ENCODE assay signal across 9 mouse cellular contexts in genomic region chr12:70113351-70113750, GRCm38 (mm10). TPM values are rescaled to one million over a fixed set of nuclear protein-coding genes. Genes with fewer than 3 reads are reported as not detected.
DNase-seq lines count a peak whose midpoint lies in the region; ATAC-seq and TF ChIP-seq lines count a peak whose summit lies in the region.
"Had no signal": no experiment of that assay in that cellular context is flagged by ENCODE, and none has a peak within 500 bp of the region (broad histone marks: within the 10 kb centered on the region; RNA-seq: fewer than 3 reads in every experiment).

Nin (minus strand) TSS chr12:70113717.

- TF ChIP-seq CTCF in intestine, postnatal 0 days (IDR thresholded peaks at IDR 0.05; ENCODE audit: low read depth), result no peak
- TF ChIP-seq CTCF in hindbrain, postnatal 0 days (IDR thresholded peaks at IDR 0.05; ENCODE audit: low read depth), result no peak
- no peak for TF ChIP-seq CTCF in midbrain, postnatal 0 days (IDR thresholded peaks at IDR 0.05)

- peak within 1 kb of the TSS; percentile 91; the same call in 1 of the 2 replicates for H3K4me2 ChIP-seq in intestine, embryonic 15.5 days (replicated peaks)
- H3K4me2 ChIP-seq in intestine, postnatal 0 days (replicated peaks; ENCODE audit: low read depth), result no peak within 1 kb of the TSS
- H3K4me2 ChIP-seq in forebrain, embryonic 16.5 days (ENCODE audit: low read length), result peak within 1 kb of the TSS; percentile 65
- 0 out of 2 replicates have a peak within 1 kb of the TSS, but pooled peaks have one; percentile 97 for H3K4me2 ChIP-seq in hindbrain, postnatal 0 days (ENCODE audit: low read depth, low read length)
- H3K4me2 ChIP-seq in midbrain, postnatal 0 days (ENCODE audit: low read depth, low read length, poor library complexity, severe bottlenecking), result no peak within 1 kb of the TSS

- peaks cover 8% of the 10 kb centered on the region for H3K4me1 ChIP-seq in intestine, embryonic 15.5 days (replicated peaks)
- H3K4me1 ChIP-seq in intestine, postnatal 0 days (replicated peaks; ENCODE audit: control insufficient read depth, insufficient read depth, low read length), result peaks cover 10% of the 10 kb centered on the region; the same call in 1 of the 2 replicates
- peaks cover 13% of the 10 kb centered on the region for H3K4me1 ChIP-seq in forebrain, embryonic 16.5 days (replicated peaks; ENCODE audit: control insufficient read depth, insufficient read depth, low read length)
- peaks cover 14% of the 10 kb centered on the region for H3K4me1 ChIP-seq in hindbrain, postnatal 0 days (ENCODE audit: insufficient read depth, low read length)
- peaks cover 2% of the 10 kb centered on the region; the same call in 1 of the 2 replicates for H3K4me1 ChIP-seq in midbrain, postnatal 0 days (ENCODE audit: insufficient read depth, low read length)

- no peaks in the 10 kb centered on the region for H3K36me3 ChIP-seq in intestine, embryonic 15.5 days
- H3K36me3 ChIP-seq in intestine, postnatal 0 days (ENCODE audit: control insufficient read depth, insufficient read depth), result no peaks in the 10 kb centered on the region
- no peaks in the 10 kb centered on the region for H3K36me3 ChIP-seq in forebrain, embryonic 16.5 days (ENCODE audit: control insufficient read depth, insufficient read depth)
- no peaks in the 10 kb centered on the region for H3K36me3 ChIP-seq in hindbrain, postnatal 0 days (ENCODE audit: insufficient read depth, low read length)
- H3K36me3 ChIP-seq in midbrain, postnatal 0 days (ENCODE audit: insufficient read depth, low read length), result no peaks in the 10 kb centered on the region

- H3K9ac ChIP-seq in intestine, embryonic 15.5 days, result no peak within 1 kb of the TSS
- H3K9ac ChIP-seq in intestine, postnatal 0 days (ENCODE audit: low read depth, low read length), result no peak within 1 kb of the TSS
- peak within 1 kb of the TSS; percentile 96 for H3K9ac ChIP-seq in forebrain, embryonic 16.5 days (replicated peaks; ENCODE audit: low read depth, low read length)
- no peak within 1 kb of the TSS for H3K9ac ChIP-seq in hindbrain, postnatal 0 days (replicated peaks; ENCODE audit: low read length)
- no peak within 1 kb of the TSS for H3K9ac ChIP-seq in midbrain, postnatal 0 days (replicated peaks; ENCODE audit: low read length, poor library complexity, severe bottlenecking)

- no peaks in the 10 kb centered on the region for H3K9me3 ChIP-seq in intestine, embryonic 15.5 days
- no peaks in the 10 kb centered on the region for H3K9me3 ChIP-seq in intestine, postnatal 0 days (ENCODE audit: control insufficient read depth)
- H3K9me3 ChIP-seq in forebrain, embryonic 16.5 days (ENCODE audit: control insufficient read depth, low read length), result no peaks in the 10 kb centered on the region
- H3K9me3 ChIP-seq in hindbrain, postnatal 0 days (ENCODE audit: low read length), result no peaks in the 10 kb centered on the region
- no peaks in the 10 kb centered on the region for H3K9me3 ChIP-seq in midbrain, postnatal 0 days (ENCODE audit: low read length)

- no peak within 1 kb of the TSS for H3K4me3 ChIP-seq in intestine, embryonic 15.5 days (replicated peaks)
- no peak within 1 kb of the TSS for H3K4me3 ChIP-seq in intestine, postnatal 0 days (ENCODE audit: low read depth, low read length)
- peak within 1 kb of the TSS; percentile 81 for H3K4me3 ChIP-seq in forebrain, embryonic 16.5 days (replicated peaks; ENCODE audit: low read length)
- 0 out of 2 replicates have a peak within 1 kb of the TSS, but pooled peaks have one; percentile 90 for H3K4me3 ChIP-seq in hindbrain, postnatal 0 days (ENCODE audit: low read length)
- H3K4me3 ChIP-seq in midbrain, postnatal 0 days (ENCODE audit: low read depth, low read length), result peak within 1 kb of the TSS; percentile 90; the same call in 1 of the 2 replicates

- no peak for ATAC-seq in intestine, embryonic 15.5 days
- ATAC-seq in intestine, postnatal 0 days, result no peak
- ATAC-seq in forebrain, embryonic 16.5 days, result no peak
- ATAC-seq in hindbrain, postnatal 0 days, result no peak
- ATAC-seq in midbrain, postnatal 0 days (ENCODE audit: low FRiP score), result no peak

- 70% methylated on average over 11 of the region's 11 CpGs for WGBS in intestine, embryonic 15.5 days
- WGBS in intestine, postnatal 0 days, result 77% methylated on average over 11 of the region's 11 CpGs
- 57% methylated on average over 11 of the region's 11 CpGs for WGBS in forebrain, embryonic 16.5 days
- 65% methylated on average over 11 of the region's 11 CpGs for WGBS in hindbrain, postnatal 0 days
- WGBS in midbrain, postnatal 0 days, result 57% methylated on average over 11 of the region's 11 CpGs

- no peak within 1 kb of the TSS for H3K27ac ChIP-seq in intestine, embryonic 15.5 days
- H3K27ac ChIP-seq in intestine, postnatal 0 days (ENCODE audit: low read depth, low read length), result no peak within 1 kb of the TSS
- peak within 1 kb of the TSS; percentile 92 for H3K27ac ChIP-seq in forebrain, embryonic 16.5 days (ENCODE audit: low read length)
- no peak within 1 kb of the TSS for H3K27ac ChIP-seq in hindbrain, postnatal 0 days
- H3K27ac ChIP-seq in midbrain, postnatal 0 days (ENCODE audit: low read depth, low read length), result no peak within 1 kb of the TSS
- H3K27ac ChIP-seq: kidney, postnatal 0 days had no signal

- no peak for DNase-seq in adrenal gland, adult 2 months
- no peak for DNase-seq in hindbrain, postnatal 0 days (ENCODE audit: low spot score)
- no peak for DNase-seq in midbrain, postnatal 0 days (ENCODE audit: low spot score)
- no peak for DNase-seq in right cerebral cortex, postnatal 10 days (ENCODE audit: low spot score in 2 of 2)
- DNase-seq in lung, postnatal 14 days, result no peak

- no peaks in the 10 kb centered on the region for H3K27me3 ChIP-seq in intestine, embryonic 15.5 days (replicated peaks)
- H3K27me3 ChIP-seq in intestine, postnatal 0 days (replicated peaks; ENCODE audit: control insufficient read depth, insufficient read depth, low read length), result no peaks in the 10 kb centered on the region
- H3K27me3 ChIP-seq in forebrain, embryonic 16.5 days (replicated peaks; ENCODE audit: control insufficient read depth, insufficient read depth, low read length), result no peaks in the 10 kb centered on the region
- H3K27me3 ChIP-seq in hindbrain, postnatal 0 days (ENCODE audit: insufficient read depth, low read length), result no peaks in the 10 kb centered on the region
- H3K27me3 ChIP-seq in midbrain, postnatal 0 days (ENCODE audit: insufficient read depth, low read length), result 0 out of 2 replicates have a peak, but pooled peaks cover 2% of the 10 kb centered on the region

RNA-seq across cellular contexts. Expression of gene Nin, which starts in this region (rescaled TPM):
- polyA plus RNA-seq in intestine, embryonic 15.5 days (2015; fragmentation: Nextera tagmentation; extraction: Ambion mirVana), result 8.4 and 9.1 TPM in 2 replicates
- polyA plus RNA-seq in intestine, postnatal 0 days (2015; fragmentation: Nextera tagmentation; extraction: Ambion mirVana), result 2.2 and 3.4 TPM in 2 replicates
- 10 to 100 TPM; 29.7 to 34.2 TPM for total RNA-seq in adrenal gland, adult 2 months (2021)
- 9.1 and 9.6 TPM in 2 replicates for polyA plus RNA-seq in adrenal gland, adult 2 months (2012; rRNA removed)
- polyA plus RNA-seq in forebrain, embryonic 16.5 days (2015; fragmentation: Nextera tagmentation; extraction: Ambion mirVana), result 40.2 and 45.3 TPM in 2 replicates
- 18.9 and 24.2 TPM in 2 replicates for total RNA-seq in hindbrain, postnatal 0 days (2014; rRNA removed)
- polyA plus RNA-seq in hindbrain, postnatal 0 days (2015; fragmentation: Nextera tagmentation; extraction: Ambion mirVana), result 6.1 and 6.2 TPM in 2 replicates
- total RNA-seq in midbrain, postnatal 0 days (2014; rRNA removed), result 25.0 and 25.8 TPM in 2 replicates
- polyA plus RNA-seq in midbrain, postnatal 0 days (2015; fragmentation: Nextera tagmentation; extraction: Ambion mirVana), result 4.9 and 7.9 TPM in 2 replicates

Comparison
In these comparisons a context has a peak if more than half of its experiments do, and no peak if none do; other contexts are left out.
1. H3K4me2 ChIP-seq: peak in intestine, embryonic 15.5 days (single experiment), forebrain, embryonic 16.5 days (single experiment) and hindbrain, postnatal 0 days (single experiment); none in intestine, postnatal 0 days (single experiment) and midbrain, postnatal 0 days (single experiment).
2. H3K4me3 ChIP-seq: peak in forebrain, embryonic 16.5 days (single experiment), hindbrain, postnatal 0 days (single experiment) and midbrain, postnatal 0 days (single experiment); none in intestine, embryonic 15.5 days (single experiment) and intestine, postnatal 0 days (single experiment).